Mouse (Mus musculus): ENCODE results near the gene Cryba4. TPM values are rescaled to one million over a fixed set of nuclear protein-coding genes. Genes with fewer than 3 reads are reported as not detected.

The Cryba4 gene
- polyA plus RNA-seq, 1 experiment from 2014 or later = 20.1 TPM

GRCm38 (mm10) chr5:112243041-112243440 is 9.3 kb downstream of the Cryba4 start:
- no peak overlapping the region for H3K9ac ChIP-seq
- H3K36me3 ChIP-seq = no peaks in the 10 kb centered on the region
- H3K9me3 ChIP-seq = no peaks in the 10 kb centered on the region
- H3K4me3 ChIP-seq = no peak overlapping the region
- H3K4me1 ChIP-seq = peaks cover 5% of the 10 kb centered on the region; the same call in 1 of the 2 replicates
- no peak overlapping the region for H3K27ac ChIP-seq
- H3K27me3 ChIP-seq = peaks cover 18% of the 10 kb centered on the region
- ATAC-seq (ENCODE audit: insufficient number of reproducible peaks, insufficient read depth, low FRiP score, low TSS enrichment) = no peak
- H3K4me2 ChIP-seq (replicated peaks) = no peak overlapping the region
- 57% methylated on average over 5 of the region's 5 CpGs for WGBS

GRCm38 (mm10) chr5:112242361-112242778 is 9.9 kb downstream of the Cryba4 start:
- WGBS = 57% methylated on average over 5 of the region's 5 CpGs
- no peak for ATAC-seq (ENCODE audit: insufficient number of reproducible peaks, insufficient read depth, low FRiP score, low TSS enrichment)
- Histone ChIP-seq H3K4me3 (no peak overlapping the region), H3K27me3 (peaks cover 24% of the 10 kb centered on the region), H3K4me1 (peaks cover 10% of the 10 kb centered on the region), H3K36me3 (no peaks in the 10 kb centered on the region), H3K9me3 (no peaks in the 10 kb centered on the region), H3K27ac (no peak overlapping the region), H3K9ac (no peak overlapping the region), H3K4me2 (replicated peaks) (no peak overlapping the region)

- Histone ChIP-seq H3K9me3 (no peaks in the 10 kb centered on the region), H3K4me2 (replicated peaks) (no peak overlapping the region), H3K4me3 (no peak overlapping the region), H3K27ac (no peak overlapping the region), H3K36me3 (no peaks in the 10 kb centered on the region), H3K4me1 (peaks cover 12% of the 10 kb centered on the region), H3K9ac (no peak overlapping the region), H3K27me3 (peaks cover 30% of the 10 kb centered on the region)
- no peak for ATAC-seq (ENCODE audit: insufficient number of reproducible peaks, insufficient read depth, low FRiP score, low TSS enrichment)
- WGBS = 82% methylated on average over 2 of the region's 2 CpGs
Observed at GRCm38 (mm10) chr5:112241849-112242248, 10.5 kb downstream of the Cryba4 start.

GRCm38 (mm10) chr5:112240761-112241160 is 11.6 kb downstream of the Cryba4 start:
- Histone ChIP-seq H3K4me3 (no peak overlapping the region; the same call in 1 of the 2 replicates), H3K27me3 (peaks cover 37% of the 10 kb centered on the region), H3K36me3 (no peaks in the 10 kb centered on the region), H3K9ac (no peak overlapping the region), H3K9me3 (no peaks in the 10 kb centered on the region), H3K27ac (no peak overlapping the region), H3K4me1 (peaks cover 12% of the 10 kb centered on the region), H3K4me2 (replicated peaks) (peak overlapping the region; percentile 16; the same call in 1 of the 2 replicates)
- ATAC-seq (ENCODE audit: insufficient number of reproducible peaks, insufficient read depth, low FRiP score, low TSS enrichment) = no peak
- 3% methylated on average over 10 of the region's 10 CpGs for WGBS

- peaks cover 7% of the 10 kb centered on the region for H3K4me1 ChIP-seq
- WGBS = 70% methylated on average over 3 of the region's 3 CpGs
- no peak overlapping the region for H3K27ac ChIP-seq
- H3K27me3 ChIP-seq = peaks cover 37% of the 10 kb centered on the region
- H3K36me3 ChIP-seq = no peaks in the 10 kb centered on the region
- no peak for ATAC-seq (ENCODE audit: insufficient number of reproducible peaks, insufficient read depth, low FRiP score, low TSS enrichment)
- no peak overlapping the region for H3K9ac ChIP-seq
- no peaks in the 10 kb centered on the region for H3K9me3 ChIP-seq
- no peak overlapping the region for H3K4me3 ChIP-seq
- H3K4me2 ChIP-seq (replicated peaks) = no peak overlapping the region
Observed at GRCm38 (mm10) chr5:112238781-112239482, 13.4 kb downstream of the Cryba4 start.

GRCm38 (mm10) chr5:112237866-112238570 is 14.3 kb downstream of the Cryba4 start:
- no peak overlapping the region for H3K4me3 ChIP-seq
- H3K9ac ChIP-seq = no peak overlapping the region
- no peak for ATAC-seq (ENCODE audit: insufficient number of reproducible peaks, insufficient read depth, low FRiP score, low TSS enrichment)
- peak overlapping the region; percentile 21 for H3K4me2 ChIP-seq (replicated peaks)
- no peaks in the 10 kb centered on the region for H3K9me3 ChIP-seq
- H3K27me3 ChIP-seq = peaks cover 37% of the 10 kb centered on the region
- 0 out of 2 replicates have a peak overlapping the region, but pooled peaks have one; percentile 50 for H3K27ac ChIP-seq
- 44% methylated on average over 9 of the region's 9 CpGs for WGBS
- peaks cover 7% of the 10 kb centered on the region for H3K4me1 ChIP-seq
- no peaks in the 10 kb centered on the region for H3K36me3 ChIP-seq

- H3K4me3 ChIP-seq = no peak overlapping the region
- H3K36me3 ChIP-seq = no peaks in the 10 kb centered on the region
- H3K27me3 ChIP-seq = peaks cover 37% of the 10 kb centered on the region
- H3K4me1 ChIP-seq = peaks cover 7% of the 10 kb centered on the region
- peak overlapping the region; percentile 21 for H3K4me2 ChIP-seq (replicated peaks)
- H3K9ac ChIP-seq = no peak overlapping the region
- no peaks in the 10 kb centered on the region for H3K9me3 ChIP-seq
- ATAC-seq (ENCODE audit: insufficient number of reproducible peaks, insufficient read depth, low FRiP score, low TSS enrichment) = peak; percentile 57
- H3K27ac ChIP-seq = peak overlapping the region; percentile 50; the same call in 1 of the 2 replicates
- WGBS = 2% methylated on average over 16 of the region's 16 CpGs
Observed at GRCm38 (mm10) chr5:112237439-112237838, 14.9 kb downstream of the Cryba4 start.

- H3K27ac ChIP-seq = no peak overlapping the region
- H3K4me3 ChIP-seq = no peak overlapping the region
- H3K9ac ChIP-seq = no peak overlapping the region
- H3K4me2 ChIP-seq (replicated peaks) = no peak overlapping the region
- no peaks in the 10 kb centered on the region for H3K36me3 ChIP-seq
- peaks cover 7% of the 10 kb centered on the region for H3K4me1 ChIP-seq
- 73% methylated on average over 2 of the region's 2 CpGs for WGBS
- H3K27me3 ChIP-seq = peaks cover 37% of the 10 kb centered on the region
- H3K9me3 ChIP-seq = no peaks in the 10 kb centered on the region
- no peak for ATAC-seq (ENCODE audit: insufficient number of reproducible peaks, insufficient read depth, low FRiP score, low TSS enrichment)
Observed at GRCm38 (mm10) chr5:112236631-112237030, 15.7 kb downstream of the Cryba4 start.

GRCm38 (mm10) chr5:112235806-112236205 is 16.5 kb downstream of the Cryba4 start:
- WGBS = 63% methylated on average over 5 of the region's 5 CpGs

GRCm38 (mm10) chr5:112228240-112229076 is 23.9 kb downstream of the Cryba4 start:
- H3K4me1 ChIP-seq = peaks cover 11% of the 10 kb centered on the region
- peak overlapping the region; percentile 77 for H3K4me2 ChIP-seq (replicated peaks)
- no peaks in the 10 kb centered on the region for H3K36me3 ChIP-seq
- H3K4me3 ChIP-seq = peak overlapping the region; percentile 43
- H3K27me3 ChIP-seq = peaks cover 54% of the 10 kb centered on the region
- 0 out of 2 replicates have a peak overlapping the region, but pooled peaks have one; percentile 30 for H3K27ac ChIP-seq
- WGBS = under 1% methylated on average over 57 of the region's 57 CpGs
- peak overlapping the region; percentile 47 for H3K9ac ChIP-seq
- no peaks in the 10 kb centered on the region for H3K9me3 ChIP-seq
- ATAC-seq (ENCODE audit: insufficient number of reproducible peaks, insufficient read depth, low FRiP score, low TSS enrichment) = 0 out of 2 replicates have a peak, but pooled peaks have one; percentile 31

More at GRCm38 (mm10) chr5:112235806-112236205, 16.5 kb downstream of the Cryba4 start:
- peaks cover 38% of the 10 kb centered on the region for H3K27me3 ChIP-seq
- no peak overlapping the region for H3K9ac ChIP-seq
- no peak overlapping the region for H3K4me3 ChIP-seq
- no peaks in the 10 kb centered on the region for H3K36me3 ChIP-seq
- peaks cover 7% of the 10 kb centered on the region for H3K4me1 ChIP-seq
- ATAC-seq (ENCODE audit: insufficient number of reproducible peaks, insufficient read depth, low FRiP score, low TSS enrichment) = no peak
- no peak overlapping the region for H3K27ac ChIP-seq
- H3K9me3 ChIP-seq = no peaks in the 10 kb centered on the region
- H3K4me2 ChIP-seq (replicated peaks) = no peak overlapping the region

- Histone ChIP-seq H3K36me3 (no peaks in the 10 kb centered on the region), H3K27me3 (peaks cover 54% of the 10 kb centered on the region), H3K9ac (peak overlapping the region; percentile 47), H3K4me2 (replicated peaks) (peak overlapping the region; percentile 77), H3K4me1 (peaks cover 11% of the 10 kb centered on the region), H3K9me3 (no peaks in the 10 kb centered on the region), H3K27ac (0 out of 2 replicates have a peak overlapping the region, but pooled peaks have one; percentile 36), H3K4me3 (peak overlapping the region; percentile 43)
- 0 out of 2 replicates have a peak, but pooled peaks have one; percentile 37 for ATAC-seq (ENCODE audit: insufficient number of reproducible peaks, insufficient read depth, low FRiP score, low TSS enrichment)
- 3% methylated on average over 13 of the region's 13 CpGs for WGBS
Observed at GRCm38 (mm10) chr5:112227898-112228239, 24.4 kb downstream of the Cryba4 start.

All from embryonic facial prominence, embryonic 12.5 days (tissue).